Mouse (Mus musculus) neural tube, embryonic 11.5 days (tissue): ENCODE measurements around the gene Acsbg1. TPM values are rescaled to one million over a fixed set of nuclear protein-coding genes. Genes with fewer than 3 reads are reported as not detected.
A peak's percentile ranks its signal among the peaks of the same experiment; 100 is the strongest.
"Not testable (repeated sequence)": the region's sequence is repeated elsewhere in the genome, so short reads cannot be mapped to it uniquely, and the experiment has no call there.

Source experiments
- ATAC-seq: fragments of 200-750 bp; cut with Nextera tagmentation; 2 replicates; pipeline ENCODE4 v1.8.0; 2017; ENCODE audit warnings: moderate number of reproducible peaks, mild to moderate bottlenecking, moderate TSS enrichment, moderate library complexity; ENCODE audit not compliant: insufficient read depth, low FRiP score, low TSS enrichment
- DNase-seq: peaks from one replicate; pipeline ENCODE4 v3.0.0-alpha.2; 2015; ENCODE audit warnings: low spot score
- H3K27ac ChIP-seq: fragments of 300-500 bp; sonication (generic); 2 replicates; pipeline ENCODE4 v1.5.1; 2014; ENCODE audit warnings: low read depth, mild to moderate bottlenecking, low read length
- H3K27me3 ChIP-seq: fragments of 300-500 bp; sonication (generic); 2 replicates; pipeline ENCODE4 v1.6.1; 2014; ENCODE audit warnings: mild to moderate bottlenecking, low read length, mixed read lengths; ENCODE audit not compliant: control insufficient read depth, insufficient read depth
- H3K36me3 ChIP-seq: fragments of 300-500 bp; sonication (generic); 2 replicates; pipeline ENCODE4 v1.6.1; 2014; ENCODE audit warnings: mild to moderate bottlenecking, low read length, moderate library complexity, mixed read lengths; ENCODE audit not compliant: control insufficient read depth, insufficient read depth
- H3K4me1 ChIP-seq: fragments of 300-500 bp; sonication (generic); 2 replicates; pipeline ENCODE4 v1.6.1; 2014; ENCODE audit warnings: low read length, mixed read lengths; ENCODE audit not compliant: control insufficient read depth, insufficient read depth
- H3K4me2 ChIP-seq: fragments of 300-500 bp; sonication (generic); 2 replicates; pipeline ENCODE4 v1.6.1; 2014; ENCODE audit warnings: low read depth, mild to moderate bottlenecking, moderate library complexity
- H3K4me3 ChIP-seq: fragments of 300-500 bp; sonication (generic); 2 replicates; pipeline ENCODE4 v1.5.1; 2014; ENCODE audit warnings: low read depth, low read length
- H3K9ac ChIP-seq: fragments of 300-500 bp; sonication (generic); 2 replicates; pipeline ENCODE4 v1.6.1; 2014; ENCODE audit warnings: mild to moderate bottlenecking, low read length
- H3K9me3 ChIP-seq: fragments of 300-500 bp; sonication (generic); 2 replicates; pipeline ENCODE4 v1.6.1; 2016; ENCODE audit warnings: low read length; ENCODE audit not compliant: control insufficient read depth
- WGBS: fragments of 180-500 bp; shearing (Covaris S2); extraction: QIAGEN DNeasy Blood & Tissue Kit; methylation state at CpG from one replicate; pipeline ENCODE4 v1.1.7; 2014; 5-methylcytosine and 5-hydroxymethylcytosine counted together
- polyA plus RNA-seq: library from polyadenylated mRNA; unstranded; fragments of >200 nt; fragmentation: Nextera tagmentation; extraction: Ambion mirVana; gene quantifications from 2 replicates; pipeline ENCODE4 v1.2.1, GENCODE M21; 2014

The Acsbg1 gene
- polyA plus RNA-seq, 1 experiment from 2014 or later: 7.7 TPM

GRCm38 (mm10) chr9:54699345-54700173 is 37.9 kb upstream of the Acsbg1 start:
- H3K36me3 ChIP-seq: no peaks in the 10 kb centered on the region
- peak; percentile 61 for ATAC-seq
- H3K4me1 ChIP-seq: 0 out of 2 replicates have a peak, but pooled peaks cover 6% of the 10 kb centered on the region
- no peak overlapping the region for H3K27ac ChIP-seq
- peak overlapping the region; percentile 70 for H3K9ac ChIP-seq
- H3K4me3 ChIP-seq: peak overlapping the region; percentile 64
- peak; percentile 73 for DNase-seq
- peaks cover 28% of the 10 kb centered on the region for H3K27me3 ChIP-seq
- H3K4me2 ChIP-seq: peak overlapping the region; percentile 72
- WGBS: under 1% methylated on average over 89 of the region's 92 CpGs
- no peaks in the 10 kb centered on the region; the same call in 1 of the 2 replicates for H3K9me3 ChIP-seq

GRCm38 (mm10) chr9:54699087-54699344 is 37.3 kb upstream of the Acsbg1 start:
- DNase-seq (no peak), ATAC-seq (peak; percentile 48)
- Histone ChIP-seq H3K27ac (no peak overlapping the region), H3K9ac (peak overlapping the region; percentile 70), H3K36me3 (no peaks in the 10 kb centered on the region), H3K4me1 (0 out of 2 replicates have a peak, but pooled peaks cover 6% of the 10 kb centered on the region), H3K9me3 (no peaks in the 10 kb centered on the region; the same call in 1 of the 2 replicates), H3K27me3 (peaks cover 28% of the 10 kb centered on the region), H3K4me2 (peak overlapping the region; percentile 72), H3K4me3 (peak overlapping the region; percentile 64)
- 17% methylated on average over 27 of the region's 27 CpGs for WGBS

GRCm38 (mm10) chr9:54698318-54699086 is 36.8 kb upstream of the Acsbg1 start, which contains the start of gene Dnaja4:
Gene Dnaja4 (plus strand): TSS chr9:54698873.
- peak within 1 kb of the TSS; percentile 72 for H3K4me2 ChIP-seq
- 67% methylated on average over 17 of the region's 17 CpGs for WGBS
- ATAC-seq: peak; percentile 20
- peak within 1 kb of the TSS; percentile 64 for H3K4me3 ChIP-seq
- no peak within 1 kb of the TSS for H3K27ac ChIP-seq
- no peak for DNase-seq
- H3K36me3 ChIP-seq: no peaks in the 10 kb centered on the region
- H3K4me1 ChIP-seq: 0 out of 2 replicates have a peak, but pooled peaks cover 6% of the 10 kb centered on the region
- peak within 1 kb of the TSS; percentile 70 for H3K9ac ChIP-seq
- peaks cover 28% of the 10 kb centered on the region for H3K27me3 ChIP-seq
- no peaks in the 10 kb centered on the region; the same call in 1 of the 2 replicates for H3K9me3 ChIP-seq

- not testable (repeated sequence) for H3K4me1 ChIP-seq, ATAC-seq, H3K27ac ChIP-seq, H3K9me3 ChIP-seq, H3K27me3 ChIP-seq, H3K9ac ChIP-seq, H3K36me3 ChIP-seq
- peak overlapping the region; percentile 39 for H3K4me2 ChIP-seq
- WGBS: 5% methylated on average over 31 of the region's 31 CpGs
- peak; percentile 46 for DNase-seq
- H3K4me3 ChIP-seq: peak overlapping the region; percentile 15; the same call in 1 of the 2 replicates
Observed at GRCm38 (mm10) chr9:54691241-54691805, 29.7 kb upstream of the Acsbg1 start.

- H3K36me3 ChIP-seq, H3K4me3 ChIP-seq, H3K9ac ChIP-seq, H3K9me3 ChIP-seq, H3K27ac ChIP-seq, ATAC-seq, DNase-seq, H3K4me2 ChIP-seq, H3K27me3 ChIP-seq, H3K4me1 ChIP-seq: not testable (repeated sequence)
- 75% methylated on average over 2 of the region's 2 CpGs for WGBS
Observed at GRCm38 (mm10) chr9:54690697-54691096, 29.0 kb upstream of the Acsbg1 start.

- H3K36me3 ChIP-seq: no peaks in the 10 kb centered on the region
- H3K27me3 ChIP-seq: no peaks in the 10 kb centered on the region
- no peaks in the 10 kb centered on the region for H3K4me1 ChIP-seq
- H3K4me3 ChIP-seq: no peak overlapping the region
- no peak overlapping the region for H3K27ac ChIP-seq
- H3K9ac ChIP-seq: no peak overlapping the region
- H3K9me3 ChIP-seq: no peaks in the 10 kb centered on the region
- no peak overlapping the region for H3K4me2 ChIP-seq
- DNase-seq: no peak
- ATAC-seq: no peak
- 78% methylated on average over 8 of the region's 8 CpGs for WGBS
Observed at GRCm38 (mm10) chr9:54689446-54689845, 27.8 kb upstream of the Acsbg1 start.

GRCm38 (mm10) chr9:54687246-54688236 is 25.9 kb upstream of the Acsbg1 start:
- ATAC-seq: no peak
- H3K27me3 ChIP-seq: no peaks in the 10 kb centered on the region
- H3K9me3 ChIP-seq: no peaks in the 10 kb centered on the region
- DNase-seq: no peak
- no peaks in the 10 kb centered on the region for H3K4me1 ChIP-seq
- no peak overlapping the region for H3K27ac ChIP-seq
- H3K9ac ChIP-seq: no peak overlapping the region
- no peak overlapping the region for H3K4me2 ChIP-seq
- 59% methylated on average over 14 of the region's 14 CpGs for WGBS
- no peak overlapping the region for H3K4me3 ChIP-seq
- H3K36me3 ChIP-seq: no peaks in the 10 kb centered on the region
